Comparison of ENCODE assay signal across 20 mouse cellular contexts in the genomic region with DNA sequence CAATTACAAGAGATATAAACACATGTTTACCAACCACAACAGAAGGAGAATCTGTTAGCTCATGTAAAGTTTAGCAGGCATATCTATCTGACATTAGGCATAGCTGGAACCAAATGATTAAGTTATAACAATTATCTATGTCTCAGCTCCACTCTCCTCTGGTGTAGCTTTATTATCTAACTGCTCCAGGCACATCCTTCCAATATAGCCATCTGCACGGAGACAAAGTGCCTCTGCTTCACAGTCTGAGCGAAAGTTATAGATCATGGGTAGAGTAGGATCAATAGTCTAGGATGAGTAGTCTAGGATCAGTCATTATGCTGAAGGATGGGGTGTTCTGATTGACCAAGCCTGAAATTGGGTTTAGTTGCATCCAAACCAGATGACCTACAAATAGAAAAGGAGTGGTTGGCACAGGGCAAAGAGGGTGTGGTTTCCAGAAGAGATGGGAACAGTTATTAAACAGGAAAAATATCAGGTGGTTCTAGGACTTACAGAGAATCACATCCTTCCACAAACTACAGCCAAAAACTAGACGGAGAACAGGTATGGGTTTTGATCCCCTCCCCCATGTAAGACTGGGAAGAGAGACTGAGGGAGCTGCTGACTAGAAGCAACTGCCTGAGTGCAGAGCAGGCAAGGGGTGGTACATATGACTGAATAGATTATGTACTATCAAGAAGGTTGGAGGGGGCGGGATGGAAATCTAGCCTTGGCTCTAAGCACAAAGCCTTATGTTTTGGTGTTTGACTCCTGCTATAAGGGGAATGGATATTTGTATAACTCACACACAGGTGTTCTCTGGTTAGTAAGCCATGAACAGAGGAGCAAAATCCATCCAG. TPM values are rescaled to one million over a fixed set of nuclear protein-coding genes. Genes with fewer than 3 reads are reported as not detected.
DNase-seq lines count a peak whose midpoint lies in the region; ATAC-seq and TF ChIP-seq lines count a peak whose summit lies in the region.
"Had no signal": no experiment of that assay in that cellular context is flagged by ENCODE, and none has a peak within 500 bp of the region (broad histone marks: within the 10 kb centered on the region; RNA-seq: fewer than 3 reads in every experiment).

No protein-coding gene starts in this region.

- peak overlapping the region; percentile 60 for H3K4me2 ChIP-seq in liver, postnatal 0 days (ENCODE audit: low read depth, low read length)
- no peak overlapping the region for H3K4me2 ChIP-seq in midbrain, embryonic 16.5 days (ENCODE audit: low read length)
- H3K4me2 ChIP-seq: embryonic facial prominence, embryonic 13.5 days; heart, embryonic 13.5 days; hindbrain, embryonic 13.5 days had no signal

- H3K9ac ChIP-seq in liver, postnatal 0 days (replicated peaks), result no peak overlapping the region
- H3K9ac ChIP-seq in midbrain, embryonic 16.5 days (ENCODE audit: low read depth, low read length), result no peak overlapping the region
- H3K9ac ChIP-seq: embryonic facial prominence, embryonic 13.5 days; heart, embryonic 13.5 days; hindbrain, embryonic 13.5 days had no signal

- H3K9me3 ChIP-seq in G1E (replicated peaks), result no peaks in the 10 kb centered on the region
- no peaks in the 10 kb centered on the region for H3K9me3 ChIP-seq in liver, postnatal 0 days (ENCODE audit: low read length)
- H3K9me3 ChIP-seq in midbrain, embryonic 16.5 days (replicated peaks; ENCODE audit: control insufficient read depth, low read length, poor library complexity, severe bottlenecking), result no peaks in the 10 kb centered on the region
- H3K9me3 ChIP-seq: embryonic facial prominence, embryonic 13.5 days; forebrain, embryonic 10.5 days; heart, embryonic 13.5 days; hindbrain, embryonic 13.5 days had no signal

- ATAC-seq in G1E (ENCODE audit: extremely low read depth, insufficient number of reproducible peaks, low FRiP score, poor library complexity, severe bottlenecking), result peak; percentile 70
- peak; percentile 93 for ATAC-seq in liver, postnatal 0 days
- no peak for ATAC-seq in midbrain, embryonic 16.5 days

- H3K27ac ChIP-seq in liver, postnatal 0 days (ENCODE audit: low read depth), result peak overlapping the region; percentile 59
- no peak overlapping the region for H3K27ac ChIP-seq in midbrain, embryonic 16.5 days (ENCODE audit: low read length)
- H3K27ac ChIP-seq: embryonic facial prominence, embryonic 13.5 days; forebrain, embryonic 10.5 days; heart, embryonic 13.5 days; hindbrain, embryonic 13.5 days; kidney, postnatal 0 days had no signal

- H3K4me1 ChIP-seq in G1E (ENCODE audit: insufficient read depth, low read depth, low read length), result peaks cover 9% of the 10 kb centered on the region
- peaks cover 8% of the 10 kb centered on the region; the same call in 1 of the 2 replicates for H3K4me1 ChIP-seq in liver, postnatal 0 days (ENCODE audit: insufficient read depth)
- H3K4me1 ChIP-seq in midbrain, embryonic 16.5 days (ENCODE audit: control insufficient read depth, insufficient read depth, low read length), result no peaks in the 10 kb centered on the region
- H3K4me1 ChIP-seq: embryonic facial prominence, embryonic 13.5 days; forebrain, embryonic 10.5 days; heart, embryonic 13.5 days; hindbrain, embryonic 13.5 days had no signal

- H3K36me3 ChIP-seq in G1E (replicated peaks), result no peaks in the 10 kb centered on the region
- no peaks in the 10 kb centered on the region for H3K36me3 ChIP-seq in liver, postnatal 0 days (replicated peaks; ENCODE audit: insufficient read depth, low read length)
- H3K36me3 ChIP-seq in midbrain, embryonic 16.5 days (ENCODE audit: control insufficient read depth, insufficient read depth, low read length), result no peaks in the 10 kb centered on the region
- H3K36me3 ChIP-seq: embryonic facial prominence, embryonic 13.5 days; forebrain, embryonic 10.5 days; heart, embryonic 13.5 days; hindbrain, embryonic 13.5 days had no signal

- DNase-seq in G1E (ENCODE audit: low spot score) (no peak), liver (peak; percentile 77)
- DNase-seq in c-Kit-positive CD71-positive TER-119-negative erythroid progenitor cells, embryonic 14.5 days (ENCODE audit: low read depth), result peak; percentile 58
- DNase-seq in liver, postnatal 0 days, result no peak
- no peak for DNase-seq in cerebellum, postnatal 4 days (ENCODE audit: low spot score in 2 of 2)
- DNase-seq in thymus, postnatal 10 days (ENCODE audit: low spot score in 2 of 2), result no peak
- DNase-seq: cerebellum, adult 9-11 months; gastrocnemius, postnatal 14 days; heart, adult 18-20 months; kidney, adult 18-20 months; layer of hippocampus, postnatal 36 days; midbrain, embryonic 14.5 days; right cerebral cortex, postnatal 25 days; thymus, postnatal 4 days had no signal

- TF ChIP-seq CTCF in G1E (IDR thresholded peaks at IDR 0.05; ENCODE audit: low read depth, low read length), result no peak
- TF ChIP-seq CTCF in liver, postnatal 0 days (IDR thresholded peaks at IDR 0.05; ENCODE audit: low read depth), result no peak

- H3K27me3 ChIP-seq in G1E (ENCODE audit: insufficient read depth, low read length), result peaks cover 7% of the 10 kb centered on the region; the same call in 1 of the 2 replicates
- no peaks in the 10 kb centered on the region for H3K27me3 ChIP-seq in liver, postnatal 0 days (ENCODE audit: insufficient read depth, low read length)
- no peaks in the 10 kb centered on the region for H3K27me3 ChIP-seq in midbrain, embryonic 16.5 days (ENCODE audit: control insufficient read depth, insufficient read depth, low read depth, low read length)
- H3K27me3 ChIP-seq: embryonic facial prominence, embryonic 13.5 days; heart, embryonic 13.5 days; hindbrain, embryonic 13.5 days had no signal

- H3K4me3 ChIP-seq in G1E (ENCODE audit: low read depth, low read length), result no peak overlapping the region
- H3K4me3 ChIP-seq in liver, postnatal 0 days (ENCODE audit: low read depth, low read length), result no peak overlapping the region
- H3K4me3 ChIP-seq in midbrain, embryonic 16.5 days (ENCODE audit: low read depth, low read length), result no peak overlapping the region
- H3K4me3 ChIP-seq: embryonic facial prominence, embryonic 13.5 days; forebrain, embryonic 10.5 days; heart, embryonic 13.5 days; hindbrain, embryonic 13.5 days had no signal

- 45% methylated on average over 4 of the region's 4 CpGs for WGBS in liver, postnatal 0 days (ENCODE audit: insufficient replicate concordance)
- 89% methylated on average over 4 of the region's 4 CpGs for WGBS in midbrain, embryonic 16.5 days

- peak; percentile 98 for TF ChIP-seq EP300 in liver, postnatal 0 days (IDR thresholded peaks at IDR 0.05; ENCODE audit: low read depth)

RNA-seq across cellular contexts. Expression of a gene that starts 39.6 kb away (rescaled TPM):
- total RNA-seq in G1E (2014; fragmentation: Nextera tagmentation), result 261 and 309 TPM in 2 replicates
- total RNA-seq in G1E (2017), result 103 and 117 TPM in 2 replicates
- polyA plus RNA-seq in G1E (2012), result 26.9 and 32.9 TPM in 2 replicates
- polyA plus RNA-seq in liver, postnatal 0 days (2015; fragmentation: Nextera tagmentation; extraction: Ambion mirVana), result 18.5 and 19.6 TPM in 2 replicates
- 73.6 and 83.2 TPM in 2 replicates for polyA plus RNA-seq in midbrain, embryonic 16.5 days (2015; fragmentation: Nextera tagmentation; extraction: Ambion mirVana)

Comparison
In these comparisons a context has a peak if more than half of its experiments do, and no peak if none do; other contexts are left out.
1. DNase-seq: peak in c-Kit-positive CD71-positive TER-119-negative erythroid progenitor cells, embryonic 14.5 days (single experiment) and liver (single experiment); none in G1E (single experiment), liver, postnatal 0 days (single experiment), cerebellum, postnatal 4 days (0 of 2) and thymus, postnatal 10 days (0 of 2).